Mouse (Mus musculus) intestine, embryonic 16.5 days (tissue): Measurements from ENCODE around the gene Fgf11. TPM values are rescaled to one million over a fixed set of nuclear protein-coding genes. Genes with fewer than 3 reads are reported as not detected.

Experiments used
- ATAC-seq: fragments of 200-750 bp; cut with Nextera tagmentation; 2 replicates; pipeline ENCODE4 v1.8.0; 2017; ENCODE audit warnings: moderate TSS enrichment, moderate library complexity
- H3K27ac ChIP-seq: fragments of 300-500 bp; sonication (generic); 2 replicates; pipeline ENCODE4 v1.5.1; 2014; ENCODE audit warnings: mild to moderate bottlenecking, low read length
- H3K27me3 ChIP-seq: fragments of 300-500 bp; sonication (generic); replicated peaks from 2 replicates; pipeline ENCODE4 v1.6.1; 2014; ENCODE audit warnings: low read length, control low read depth, mixed read lengths; ENCODE audit not compliant: control insufficient read depth, insufficient read depth
- H3K36me3 ChIP-seq: fragments of 300-500 bp; sonication (generic); 2 replicates; pipeline ENCODE4 v1.6.1; 2014; ENCODE audit warnings: low read length, control low read depth; ENCODE audit not compliant: control insufficient read depth, insufficient read depth
- H3K4me1 ChIP-seq: fragments of 300-500 bp; sonication (generic); 2 replicates; pipeline ENCODE4 v1.6.1; 2014; ENCODE audit warnings: low read length, control low read depth, mixed read lengths; ENCODE audit not compliant: control insufficient read depth, insufficient read depth
- H3K4me2 ChIP-seq: fragments of 300-500 bp; sonication (generic); 2 replicates; pipeline ENCODE4 v1.6.1; 2014; ENCODE audit warnings: low read depth, low read length, control low read depth
- H3K4me3 ChIP-seq: fragments of 300-500 bp; sonication (generic); 2 replicates; pipeline ENCODE4 v1.5.1; 2014; ENCODE audit warnings: mild to moderate bottlenecking, low read length
- H3K9ac ChIP-seq: fragments of 300-500 bp; sonication (generic); 2 replicates; pipeline ENCODE4 v1.6.1; 2014; ENCODE audit warnings: low read depth, low read length
- H3K9me3 ChIP-seq: fragments of 300-500 bp; sonication (generic); 2 replicates; pipeline ENCODE4 v1.6.1; 2016; ENCODE audit warnings: low read length, control low read depth; ENCODE audit not compliant: control insufficient read depth
- WGBS: fragments of 180-500 bp; shearing (Covaris S2); extraction: QIAGEN DNeasy Blood & Tissue Kit; methylation state at CpG from one replicate; pipeline ENCODE4 v1.1.7; 2014; 5-methylcytosine and 5-hydroxymethylcytosine counted together
- polyA plus RNA-seq: library from polyadenylated mRNA; unstranded; fragments of >200 nt; fragmentation: Nextera tagmentation; extraction: Ambion mirVana; gene quantifications from 2 replicates; pipeline ENCODE4 v1.2.1, GENCODE M21; 2015

Fgf11 gene
- polyA plus RNA-seq, 1 experiment from 2014 or later, result 1.3 TPM

DNA sequence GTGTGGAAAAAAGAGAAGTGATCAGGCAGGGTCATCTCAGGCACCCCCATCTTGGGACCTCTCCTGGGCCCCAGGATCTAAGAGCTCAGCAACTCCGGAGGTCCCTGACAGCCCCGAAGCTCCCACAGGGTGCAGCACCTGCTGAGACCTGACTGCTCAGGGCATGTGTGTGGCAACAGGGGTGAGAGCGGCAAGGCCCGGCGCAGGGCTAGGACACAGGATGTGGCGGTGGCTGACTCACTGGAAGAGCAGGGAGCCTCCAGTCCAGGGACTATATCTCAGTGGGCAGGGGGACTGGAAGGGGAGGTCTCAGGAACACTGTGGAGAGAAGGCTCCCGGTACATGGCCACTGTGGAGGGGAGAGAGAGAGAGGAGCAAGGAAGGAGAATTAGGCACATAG, 3.7 kb downstream of the Fgf11 start:
- 75% methylated on average over 7 of the region's 7 CpGs for WGBS
- Histone ChIP-seq H3K27me3 (0 out of 2 replicates have a peak, but pooled peaks cover 5% of the 10 kb centered on the region), H3K4me1 (peaks cover 38% of the 10 kb centered on the region)

DNA sequence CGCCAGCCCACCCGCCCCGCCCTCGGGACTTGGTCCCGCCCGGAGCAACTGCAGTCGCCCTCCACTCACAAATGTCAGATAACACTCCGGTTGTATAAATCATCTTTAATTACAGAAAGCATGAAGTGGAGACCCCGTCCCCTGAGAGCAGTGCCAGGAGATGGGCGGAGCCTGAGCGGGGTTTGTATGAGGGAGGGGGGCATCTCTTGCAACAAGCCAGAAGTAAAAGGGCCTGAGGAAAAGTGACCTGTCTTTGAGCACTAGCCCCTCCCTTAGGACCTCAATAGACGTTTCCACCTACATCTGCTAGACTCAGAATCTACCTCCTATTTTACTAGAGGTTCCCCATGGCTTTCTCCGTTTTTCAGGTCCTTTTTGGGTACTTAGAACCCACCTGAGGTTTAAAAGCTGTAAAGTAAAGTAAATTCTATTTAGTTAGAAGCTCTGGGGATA, 5.6 kb downstream of the Fgf11 start:
- ATAC-seq, result no peak

More for the DNA sequence above, 3.7 kb downstream of the Fgf11 start:
- Histone ChIP-seq H3K36me3 (no peaks in the 10 kb centered on the region), H3K27ac (no peak overlapping the region), H3K9ac (no peak overlapping the region), H3K9me3 (no peaks in the 10 kb centered on the region), H3K4me3 (no peak overlapping the region), H3K4me2 (no peak overlapping the region)
- no peak for ATAC-seq

DNA sequence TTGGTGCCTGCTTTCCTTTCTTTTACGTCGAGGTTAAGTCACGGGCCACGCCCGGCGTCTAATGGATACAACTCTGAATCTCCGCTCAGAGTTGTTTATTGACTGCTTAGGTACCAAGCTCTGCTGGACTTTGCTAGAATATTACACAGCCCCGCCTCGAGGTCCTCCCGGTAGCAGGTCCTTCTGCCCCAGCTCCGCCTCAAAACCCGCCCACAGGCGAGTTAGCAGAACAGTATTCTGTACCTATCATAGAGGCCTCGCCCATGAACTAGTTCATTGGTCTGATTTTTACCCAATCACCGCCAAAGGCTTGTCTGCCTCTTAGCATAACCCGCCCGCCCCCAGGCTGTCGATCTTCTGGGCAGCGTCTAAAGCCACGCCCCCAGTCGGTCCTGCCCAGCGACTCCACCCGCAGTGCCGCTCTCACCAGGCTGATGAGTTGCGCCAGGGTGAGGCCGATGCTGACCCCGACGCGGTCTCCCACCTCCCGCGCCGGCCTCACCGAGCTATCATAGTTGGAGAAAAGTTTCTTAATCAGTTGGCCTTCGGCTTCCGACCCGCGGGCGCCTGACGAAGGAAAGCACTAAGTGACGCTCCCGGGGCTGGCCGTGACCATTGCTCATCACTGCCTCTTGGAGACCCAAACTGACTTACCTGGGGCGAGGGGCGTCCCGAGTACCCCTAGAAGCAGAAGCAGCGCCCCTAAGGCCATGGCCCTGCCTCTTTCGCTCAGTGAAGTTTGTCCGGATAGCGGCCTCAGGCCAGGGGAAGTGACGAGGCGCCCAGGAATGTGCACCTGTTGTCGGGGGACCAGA, 6.3 kb downstream of the Fgf11 start, which contains the start of gene Chrnb1:
TSS of gene Chrnb1 (minus strand) at position 776 of the 815 bp plus-strand sequence.
- H3K4me1 ChIP-seq, result peaks cover 15% of the 10 kb centered on the region
- no peaks in the 10 kb centered on the region for H3K36me3 ChIP-seq
- peak within 1 kb of the TSS; percentile 62 for H3K9ac ChIP-seq
- no peaks in the 10 kb centered on the region for H3K27me3 ChIP-seq
- H3K4me2 ChIP-seq, result peak within 1 kb of the TSS; percentile 96
- WGBS, result 1% methylated on average over 52 of the region's 52 CpGs
- no peaks in the 10 kb centered on the region for H3K9me3 ChIP-seq
- peak within 1 kb of the TSS; percentile 54 for H3K4me3 ChIP-seq
- no peak within 1 kb of the TSS for H3K27ac ChIP-seq
- peak; percentile 98 for ATAC-seq

More for the DNA sequence above, 5.6 kb downstream of the Fgf11 start:
- H3K27ac ChIP-seq, result no peak overlapping the region
- H3K9me3 ChIP-seq, result no peaks in the 10 kb centered on the region
- peak overlapping the region; percentile 54 for H3K4me3 ChIP-seq
- no peaks in the 10 kb centered on the region for H3K36me3 ChIP-seq
- WGBS, result 3% methylated on average over 13 of the region's 13 CpGs
- peak overlapping the region; percentile 96 for H3K4me2 ChIP-seq
- peaks cover 20% of the 10 kb centered on the region for H3K4me1 ChIP-seq
- H3K27me3 ChIP-seq, result no peaks in the 10 kb centered on the region
- peak overlapping the region; percentile 62; the same call in 1 of the 2 replicates for H3K9ac ChIP-seq

DNA sequence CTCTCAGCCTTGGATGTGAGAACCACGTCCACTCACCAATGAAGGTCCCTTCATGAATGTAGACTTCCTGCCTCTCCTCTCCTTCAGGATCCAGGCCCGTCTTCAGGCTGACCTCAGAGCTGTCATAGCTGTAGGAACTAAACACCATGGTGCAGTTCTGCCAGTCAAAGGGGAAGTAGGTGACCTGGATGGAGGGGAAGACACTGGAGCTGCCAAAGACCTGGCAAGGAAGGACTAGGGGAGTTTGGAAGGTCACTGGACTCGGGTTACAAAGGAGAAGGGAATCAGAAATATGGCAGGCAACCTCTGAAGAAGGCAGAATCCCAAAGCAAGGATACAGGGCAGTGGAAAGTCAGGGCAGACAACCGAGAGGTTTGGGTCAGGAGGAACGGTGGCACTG, 8.2 kb downstream of the Fgf11 start:
- Histone ChIP-seq H3K9me3 (no peaks in the 10 kb centered on the region), H3K4me3 (no peak overlapping the region), H3K27me3 (no peaks in the 10 kb centered on the region), H3K4me1 (no peaks in the 10 kb centered on the region), H3K27ac (no peak overlapping the region), H3K9ac (no peak overlapping the region), H3K4me2 (no peak overlapping the region), H3K36me3 (no peaks in the 10 kb centered on the region)
- WGBS, result 70% methylated on average over 5 of the region's 5 CpGs
- no peak for ATAC-seq

DNA sequence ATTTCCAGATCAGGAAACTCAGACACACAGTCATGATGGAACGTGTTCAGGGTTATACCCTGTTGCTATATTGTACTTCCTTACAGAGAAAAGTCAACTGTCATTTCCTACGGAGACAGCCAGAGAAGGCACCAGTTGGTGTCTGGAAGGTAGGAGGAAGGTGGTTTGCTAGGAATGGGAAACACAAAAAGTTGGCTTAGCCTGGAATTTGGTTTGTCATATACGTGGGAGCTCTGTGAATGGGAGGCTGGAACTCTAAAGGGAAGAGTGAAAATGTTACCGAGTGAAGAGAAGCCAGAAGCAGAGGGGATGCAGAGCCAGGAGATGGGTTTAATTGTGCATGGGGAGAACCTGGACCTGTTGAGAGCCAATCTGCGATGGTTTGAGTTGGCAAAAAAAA, 10.2 kb downstream of the Fgf11 start:
- Histone ChIP-seq H3K27ac (no peak overlapping the region), H3K9me3 (no peaks in the 10 kb centered on the region), H3K36me3 (no peaks in the 10 kb centered on the region), H3K4me3 (no peak overlapping the region), H3K4me1 (no peaks in the 10 kb centered on the region), H3K9ac (no peak overlapping the region), H3K4me2 (no peak overlapping the region), H3K27me3 (no peaks in the 10 kb centered on the region)
- 73% methylated on average over 5 of the region's 5 CpGs for WGBS
- ATAC-seq, result no peak

DNA sequence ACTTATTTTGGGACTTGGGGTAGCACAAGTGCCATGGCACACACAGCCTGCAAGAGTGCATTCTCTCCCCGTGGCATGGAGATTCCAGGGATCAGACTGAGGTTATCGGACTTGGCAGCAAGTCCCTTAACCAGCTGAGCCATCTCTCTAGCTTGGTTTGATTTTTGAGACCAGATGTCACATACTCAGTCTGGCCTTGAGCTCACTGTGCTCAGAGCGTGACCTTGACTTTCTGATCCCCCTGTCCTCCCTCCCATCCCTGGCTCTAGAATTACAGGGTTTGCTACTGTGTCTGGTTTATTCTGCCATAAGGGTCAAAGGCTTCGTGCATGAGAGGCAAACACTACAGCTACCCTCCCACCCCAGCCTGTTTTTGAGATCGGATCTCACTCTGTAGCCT, 12.2 kb downstream of the Fgf11 start:
- 63% methylated on average over 5 of the region's 5 CpGs for WGBS

DNA sequence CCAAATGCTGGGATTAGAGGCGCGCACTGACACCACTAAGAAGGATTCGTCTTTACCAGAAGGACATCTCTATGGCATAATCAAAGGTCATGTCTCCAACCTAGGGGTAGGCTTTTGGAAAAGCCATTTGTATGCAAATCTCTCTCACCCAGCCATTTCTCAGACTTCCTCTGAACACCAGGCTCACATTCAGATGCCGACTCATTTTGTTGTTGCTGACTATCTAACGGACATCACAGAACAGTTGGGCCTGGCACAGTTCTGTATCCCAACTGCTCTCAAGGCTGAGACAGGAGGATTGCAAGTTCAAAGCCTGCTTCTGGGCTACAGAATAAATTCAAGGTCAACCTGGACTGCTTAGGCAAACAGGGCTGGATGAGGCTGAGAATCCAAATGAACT, 14.4 kb downstream of the Fgf11 start:
- no peaks in the 10 kb centered on the region for H3K4me1 ChIP-seq
- no peak for ATAC-seq
- no peak overlapping the region for H3K9ac ChIP-seq
- no peaks in the 10 kb centered on the region for H3K9me3 ChIP-seq
- no peak overlapping the region for H3K4me2 ChIP-seq
- no peaks in the 10 kb centered on the region for H3K27me3 ChIP-seq
- H3K27ac ChIP-seq, result no peak overlapping the region
- no peak overlapping the region for H3K4me3 ChIP-seq
- 90% methylated on average over 5 of the region's 5 CpGs for WGBS
- no peaks in the 10 kb centered on the region for H3K36me3 ChIP-seq

More for the DNA sequence above, 12.2 kb downstream of the Fgf11 start:
- no peaks in the 10 kb centered on the region for H3K9me3 ChIP-seq
- H3K4me1 ChIP-seq, result no peaks in the 10 kb centered on the region
- no peak overlapping the region for H3K4me2 ChIP-seq
- H3K27me3 ChIP-seq, result no peaks in the 10 kb centered on the region
- H3K4me3 ChIP-seq, result no peak overlapping the region
- H3K36me3 ChIP-seq, result no peaks in the 10 kb centered on the region
- H3K9ac ChIP-seq, result no peak overlapping the region
- no peak for ATAC-seq
- no peak overlapping the region for H3K27ac ChIP-seq

DNA sequence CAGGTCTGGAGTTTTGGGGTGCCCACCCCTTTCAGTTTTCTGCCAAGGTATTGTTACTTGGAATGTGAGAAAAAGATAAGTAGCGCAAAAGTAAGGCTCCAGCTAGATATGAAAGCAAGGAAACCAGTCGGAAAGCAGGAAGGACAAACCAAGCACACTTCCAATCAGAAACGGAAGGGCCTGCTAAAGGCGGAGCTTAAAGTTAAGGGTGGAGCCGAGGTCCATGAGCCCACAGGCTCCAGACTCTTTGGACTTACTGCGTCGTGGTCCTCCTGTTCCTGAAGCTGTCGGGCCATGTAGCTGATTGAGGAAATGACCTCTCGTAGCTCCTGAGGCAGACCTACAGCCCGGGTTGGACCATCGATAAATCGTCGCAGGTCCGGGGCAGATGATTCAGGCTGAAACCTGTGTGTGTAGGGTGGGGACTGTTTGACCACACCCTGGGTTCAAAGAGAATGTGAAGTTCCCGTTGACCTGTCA, 16.8 kb downstream of the Fgf11 start:
- Histone ChIP-seq H3K9ac (peak overlapping the region; percentile 9), H3K27ac (no peak overlapping the region), H3K4me1 (no peaks in the 10 kb centered on the region), H3K4me2 (peak overlapping the region; percentile 53), H3K36me3 (no peaks in the 10 kb centered on the region), H3K9me3 (no peaks in the 10 kb centered on the region), H3K4me3 (peak overlapping the region; percentile 20), H3K27me3 (no peaks in the 10 kb centered on the region)
- WGBS, result 30% methylated on average over 15 of the region's 15 CpGs
- peak; percentile 89 for ATAC-seq

DNA sequence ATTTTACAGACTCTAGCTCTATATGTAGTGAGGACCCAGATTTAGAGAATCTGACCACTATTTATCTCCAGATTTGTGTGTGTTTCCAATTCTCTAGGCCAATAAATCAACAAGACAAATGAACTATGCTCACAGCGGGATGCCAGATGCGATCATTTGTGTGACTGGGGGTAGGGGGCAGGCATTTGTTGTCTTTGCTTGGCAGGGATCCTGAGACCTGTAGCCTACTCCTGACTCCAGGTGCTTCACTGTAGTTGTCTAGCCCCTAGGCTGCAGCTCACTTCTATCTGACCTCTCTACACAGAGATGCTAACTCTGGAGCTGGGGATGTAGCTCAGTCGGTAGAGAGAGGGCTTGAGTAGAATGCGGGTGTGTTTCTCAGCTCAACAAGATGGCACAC, 19.8 kb downstream of the Fgf11 start:
- no peak overlapping the region for H3K4me2 ChIP-seq
- 27% methylated on average over 4 of the region's 4 CpGs for WGBS
- no peaks in the 10 kb centered on the region for H3K27me3 ChIP-seq
- no peak for ATAC-seq
- H3K4me3 ChIP-seq, result no peak overlapping the region
- no peak overlapping the region for H3K9ac ChIP-seq
- H3K27ac ChIP-seq, result no peak overlapping the region
- no peaks in the 10 kb centered on the region for H3K4me1 ChIP-seq
- H3K36me3 ChIP-seq, result no peaks in the 10 kb centered on the region
- no peaks in the 10 kb centered on the region for H3K9me3 ChIP-seq
